Mouse (Mus musculus): ENCODE results near the gene Gm43517. TPM values are rescaled to one million over a fixed set of nuclear protein-coding genes. Genes with fewer than 3 reads are reported as not detected.

Gene Gm43517
- total and polyA plus RNA-seq, 3 experiments: not detected

DNA sequence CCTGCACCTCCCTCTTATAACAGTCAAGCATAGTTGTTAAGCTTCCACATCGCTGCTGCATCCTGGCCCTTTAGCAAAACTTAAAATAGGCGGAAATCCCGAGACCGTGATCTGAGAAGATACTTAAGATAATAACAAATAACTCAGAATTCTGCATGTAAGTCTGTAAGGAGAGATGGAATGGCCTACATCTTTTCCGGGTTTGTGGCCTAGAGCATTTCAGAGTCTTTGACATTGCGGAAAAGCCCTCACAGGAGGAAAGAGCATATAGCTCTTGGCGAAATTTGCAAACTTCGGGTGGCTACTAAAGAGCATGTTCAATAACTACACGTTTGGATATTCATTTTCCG is 7.0 kb downstream of the Gm43517 start:
- TF ChIP-seq GABPA (IDR thresholded peaks at IDR 0.05; ENCODE audit: insufficient replicate concordance, low read depth, low read length): no peak
- no peak for TF ChIP-seq SMC3 (IDR thresholded peaks at IDR 0.05; ENCODE audit: low read depth, low read length)
- TF ChIP-seq NELFE (IDR thresholded peaks at IDR 0.05; ENCODE audit: low read depth, low read length): no peak
- no peak for TF ChIP-seq NRF1 (IDR thresholded peaks at IDR 0.05; ENCODE audit: low read depth, low read length)
- no peak for TF ChIP-seq IRF4 (IDR thresholded peaks at IDR 0.05; ENCODE audit: low read depth, low read length)
- TF ChIP-seq TBP (conservative IDR thresholded peaks at IDR 0.05; ENCODE audit: low read depth, low read length): no peak
- TF ChIP-seq RCOR1 (conservative IDR thresholded peaks at IDR 0.05; ENCODE audit: low read depth, low read length): no peak
- no peak for TF ChIP-seq JUN (IDR thresholded peaks at IDR 0.05; ENCODE audit: insufficient read depth, low read depth, low read length)
- TF ChIP-seq ZNF384 (IDR thresholded peaks at IDR 0.05; ENCODE audit: low read depth, low read length): no peak
- TF ChIP-seq MAFK (IDR thresholded peaks at IDR 0.05; ENCODE audit: insufficient replicate concordance, low read length): no peak
- no peak for TF ChIP-seq JUND (conservative IDR thresholded peaks at IDR 0.05; ENCODE audit: low read depth, low read length)
- TF ChIP-seq RAD21 (IDR thresholded peaks at IDR 0.05; ENCODE audit: low read depth, low read length): no peak
- no peak for TF ChIP-seq PAX5 (IDR thresholded peaks at IDR 0.05; ENCODE audit: low read length)
- no peak for TF ChIP-seq CHD2 (IDR thresholded peaks at IDR 0.05; ENCODE audit: low read length)
- no peak for TF ChIP-seq MAX (IDR thresholded peaks at IDR 0.05; ENCODE audit: low read length)
- TF ChIP-seq ELF1 (IDR thresholded peaks at IDR 0.05; ENCODE audit: low read depth, low read length): no peak
- TF ChIP-seq ZC3H11A (IDR thresholded peaks at IDR 0.05; ENCODE audit: low read depth, low read length): no peak
- no peak for TF ChIP-seq UBTF (IDR thresholded peaks at IDR 0.05; ENCODE audit: low read depth, low read length)
- no peak for TF ChIP-seq ZKSCAN1 (IDR thresholded peaks at IDR 0.05; ENCODE audit: borderline replicate concordance, low read depth, low read length)
- Histone ChIP-seq H3K4me2 (ENCODE audit: insufficient read depth, low read depth, poor library complexity, severe bottlenecking) (no peak overlapping the region), H3K4me3 (replicated peaks in 1 of 3; ENCODE audit: low read depth in 2 of 3, low read length in 2 of 3, poor library complexity in 1 of 3) (no peak overlapping the region), H3K27ac (ENCODE audit: insufficient read depth, low read depth) (no peak overlapping the region), H3K4me1 (ENCODE audit: control insufficient read depth in 1 of 2, insufficient read depth in 2 of 2) (no peaks in the 10 kb centered on the region), H3K27me3 (replicated peaks) (no peaks in the 10 kb centered on the region), H3K36me3 (replicated peaks in 1 of 2; ENCODE audit: control insufficient read depth in 1 of 2, insufficient read depth in 1 of 2, low read length in 1 of 2) (no peaks in the 10 kb centered on the region), H3K9ac (ENCODE audit: insufficient read depth, low read depth) (no peak overlapping the region), H3K9me3 (replicated peaks; ENCODE audit: low read length) (peaks cover 33% of the 10 kb centered on the region), H3K79me2 (replicated peaks; ENCODE audit: control insufficient read depth, extremely low read depth, insufficient read depth, poor library complexity, severe bottlenecking) (no peaks in the 10 kb centered on the region)
- dilution Hi-C loops (cut with MboI; ENCODE audit: extremely low pct_ligation_motif_present, extremely low pct_unique_long_range_greater_than_20kb, low sequenced_read_pairs) (no loop called here), in situ Hi-C loops (cut with MboI; ENCODE audit: low pct_ligation_motif_present, low pct_unique_long_range_greater_than_20kb, low sequenced_read_pairs) (no loop called here)
- no peak for DNase-seq (ENCODE audit: extremely low read depth)

DNA sequence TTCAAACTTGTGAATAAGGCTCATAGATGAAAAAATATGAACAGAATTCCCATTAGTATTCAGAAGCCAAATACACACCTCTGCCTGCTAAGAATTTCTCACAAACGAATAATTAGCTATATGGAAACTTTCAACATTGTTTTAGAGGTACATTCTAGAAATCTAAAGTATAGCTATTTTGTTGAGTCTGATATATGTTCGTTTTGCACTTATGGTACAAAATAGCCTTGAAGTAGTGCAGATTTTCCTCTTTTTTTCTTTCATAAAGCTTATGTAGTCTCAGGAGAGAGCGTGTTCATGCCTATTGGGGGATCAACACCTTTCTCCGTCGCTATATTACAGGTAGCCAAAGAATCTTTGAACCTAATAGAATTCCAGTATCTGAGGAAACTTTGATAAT is 7.9 kb downstream of the Gm43517 start:
- H3K27me3 ChIP-seq (replicated peaks): no peaks in the 10 kb centered on the region
- in situ Hi-C loops (cut with MboI; ENCODE audit: low pct_ligation_motif_present, low pct_unique_long_range_greater_than_20kb, low sequenced_read_pairs): no loop called here
- dilution Hi-C loops (cut with MboI; ENCODE audit: extremely low pct_ligation_motif_present, extremely low pct_unique_long_range_greater_than_20kb, low sequenced_read_pairs): no loop called here

More for the DNA sequence above, 7.9 kb downstream of the Gm43517 start:
- no peak overlapping the region for H3K4me2 ChIP-seq (ENCODE audit: insufficient read depth, low read depth, poor library complexity, severe bottlenecking)
- TF ChIP-seq TCF12 (IDR thresholded peaks at IDR 0.05; ENCODE audit: low read depth, low read length) (no peak), RCOR1 (conservative IDR thresholded peaks at IDR 0.05; ENCODE audit: low read depth, low read length) (no peak), PAX5 (IDR thresholded peaks at IDR 0.05; ENCODE audit: low read length) (no peak), E2F4 (IDR thresholded peaks at IDR 0.05; ENCODE audit: insufficient replicate concordance, low read depth, low read length) (no peak), SIN3A (IDR thresholded peaks at IDR 0.05; ENCODE audit: low read length) (no peak), MAX (IDR thresholded peaks at IDR 0.05; ENCODE audit: low read length) (no peak), ETS1 (conservative IDR thresholded peaks at IDR 0.05; ENCODE audit: low read depth, low read length) (no peak), MYC (IDR thresholded peaks at IDR 0.05; ENCODE audit: low read depth, low read length) (no peak), BHLHE40 (IDR thresholded peaks at IDR 0.05; ENCODE audit: low read depth, low read length) (no peak), TBP (conservative IDR thresholded peaks at IDR 0.05; ENCODE audit: low read depth, low read length) (no peak), ELF1 (IDR thresholded peaks at IDR 0.05; ENCODE audit: low read depth, low read length) (no peak), HCFC1 (IDR thresholded peaks at IDR 0.05; ENCODE audit: low read depth, low read length) (no peak), MAFK (IDR thresholded peaks at IDR 0.05; ENCODE audit: insufficient replicate concordance, low read length) (no peak), POLR2A (IDR thresholded peaks at IDR 0.05; ENCODE audit: low read depth, low read length) (no peak), JUND (conservative IDR thresholded peaks at IDR 0.05; ENCODE audit: low read depth, low read length) (no peak), POLR2AphosphoS2 (IDR thresholded peaks at IDR 0.05; ENCODE audit: low read depth, low read length) (no peak), KAT2A (IDR thresholded peaks at IDR 0.05; ENCODE audit: insufficient replicate concordance, low read length) (no peak)
- no peak for DNase-seq (ENCODE audit: extremely low read depth)
- H3K9ac ChIP-seq (ENCODE audit: insufficient read depth, low read depth): no peak overlapping the region
- no peaks in the 10 kb centered on the region for H3K36me3 ChIP-seq (replicated peaks in 1 of 2; ENCODE audit: control insufficient read depth in 1 of 2, insufficient read depth in 1 of 2, low read length in 1 of 2)
- H3K79me2 ChIP-seq (replicated peaks; ENCODE audit: control insufficient read depth, extremely low read depth, insufficient read depth, poor library complexity, severe bottlenecking): no peaks in the 10 kb centered on the region
- peaks cover 38% of the 10 kb centered on the region for H3K9me3 ChIP-seq (replicated peaks; ENCODE audit: low read length)
- H3K4me3 ChIP-seq (replicated peaks in 1 of 3; ENCODE audit: low read depth in 2 of 3, low read length in 2 of 3, poor library complexity in 1 of 3): no peak overlapping the region
- H3K27ac ChIP-seq (ENCODE audit: insufficient read depth, low read depth): no peak overlapping the region
- no peaks in the 10 kb centered on the region for H3K4me1 ChIP-seq (ENCODE audit: control insufficient read depth in 1 of 2, insufficient read depth in 2 of 2)

Measured in CH12.LX (cell line).